Mouse (Mus musculus): Measurements from ENCODE around the gene Zbtb1. TPM values are rescaled to one million over a fixed set of nuclear protein-coding genes. Genes with fewer than 3 reads are reported as not detected.
A peak's percentile ranks its signal among the peaks of the same experiment; 100 is the strongest.
"Not testable (repeated sequence)": the region's sequence is repeated elsewhere in the genome, so short reads cannot be mapped to it uniquely, and the experiment has no call there.

The Zbtb1 gene
- polyA plus RNA-seq, 1 experiment from 2014 or later: 3.1 TPM

GRCm38 (mm10) chr12:76434111-76434510 is 64.0 kb downstream of the Zbtb1 start:
- Histone ChIP-seq H3K27me3 (ENCODE audit: control insufficient read depth, insufficient read depth, low read depth, low read length) (peaks cover 8% of the 10 kb centered on the region; the same call in 1 of the 2 replicates), H3K9me3 (replicated peaks; ENCODE audit: control insufficient read depth, low read length, poor library complexity, severe bottlenecking) (no peaks in the 10 kb centered on the region), H3K27ac (ENCODE audit: low read length) (no peak overlapping the region), H3K4me1 (ENCODE audit: control insufficient read depth, insufficient read depth, low read length) (peaks cover 4% of the 10 kb centered on the region; the same call in 1 of the 2 replicates), H3K9ac (ENCODE audit: low read depth, low read length) (no peak overlapping the region), H3K4me3 (ENCODE audit: low read depth, low read length) (no peak overlapping the region), H3K4me2 (ENCODE audit: low read length) (no peak overlapping the region), H3K36me3 (ENCODE audit: control insufficient read depth, insufficient read depth, low read length) (no peaks in the 10 kb centered on the region)
- no peak for ATAC-seq
- WGBS: 37% methylated on average over 7 of the region's 7 CpGs

GRCm38 (mm10) chr12:76435084-76435483 is 65.0 kb downstream of the Zbtb1 start:
- no peaks in the 10 kb centered on the region for H3K36me3 ChIP-seq (ENCODE audit: control insufficient read depth, insufficient read depth, low read length)
- peak overlapping the region; percentile 4; the same call in 1 of the 2 replicates for H3K4me3 ChIP-seq (ENCODE audit: low read depth, low read length)
- H3K27ac ChIP-seq (ENCODE audit: low read length): no peak overlapping the region
- H3K9ac ChIP-seq (ENCODE audit: low read depth, low read length): no peak overlapping the region
- H3K27me3 ChIP-seq (ENCODE audit: control insufficient read depth, insufficient read depth, low read depth, low read length): peaks cover 8% of the 10 kb centered on the region; the same call in 1 of the 2 replicates
- peaks cover 4% of the 10 kb centered on the region; the same call in 1 of the 2 replicates for H3K4me1 ChIP-seq (ENCODE audit: control insufficient read depth, insufficient read depth, low read length)
- H3K4me2 ChIP-seq (ENCODE audit: low read length): peak overlapping the region; percentile 39
- no peaks in the 10 kb centered on the region for H3K9me3 ChIP-seq (replicated peaks; ENCODE audit: control insufficient read depth, low read length, poor library complexity, severe bottlenecking)
- 5% methylated on average over 17 of the region's 17 CpGs for WGBS
- no peak for ATAC-seq

- H3K9ac ChIP-seq (ENCODE audit: low read depth, low read length): no peak overlapping the region
- H3K9me3 ChIP-seq (replicated peaks; ENCODE audit: control insufficient read depth, low read length, poor library complexity, severe bottlenecking): no peaks in the 10 kb centered on the region
- H3K27ac ChIP-seq (ENCODE audit: low read length): no peak overlapping the region
- peaks cover 8% of the 10 kb centered on the region; the same call in 1 of the 2 replicates for H3K27me3 ChIP-seq (ENCODE audit: control insufficient read depth, insufficient read depth, low read depth, low read length)
- H3K4me2 ChIP-seq (ENCODE audit: low read length): no peak overlapping the region
- H3K36me3 ChIP-seq (ENCODE audit: control insufficient read depth, insufficient read depth, low read length): no peaks in the 10 kb centered on the region
- no peak for ATAC-seq
- WGBS: 51% methylated on average over 8 of the region's 8 CpGs
- peaks cover 4% of the 10 kb centered on the region; the same call in 1 of the 2 replicates for H3K4me1 ChIP-seq (ENCODE audit: control insufficient read depth, insufficient read depth, low read length)
- H3K4me3 ChIP-seq (ENCODE audit: low read depth, low read length): no peak overlapping the region
Observed at GRCm38 (mm10) chr12:76435549-76435948, 65.5 kb downstream of the Zbtb1 start.

DNA sequence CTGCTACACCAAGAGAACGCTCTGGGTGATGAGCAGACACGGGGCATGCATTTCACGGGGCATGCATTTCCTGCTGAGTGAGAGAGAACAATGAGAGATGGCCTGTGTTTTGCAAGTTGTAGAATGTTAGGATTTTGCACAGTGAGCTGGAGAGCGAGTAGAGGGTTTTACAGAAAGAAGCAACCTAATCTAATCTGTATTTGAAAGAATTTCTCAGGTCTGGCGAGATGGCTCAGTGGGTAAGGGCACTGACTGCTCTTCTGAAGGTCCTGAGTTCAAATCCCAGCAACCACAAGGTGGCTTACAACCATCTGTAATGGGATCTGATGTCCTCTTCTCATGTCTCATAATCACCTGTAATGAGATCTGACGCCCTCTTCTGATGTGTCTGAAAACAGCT is 73.4 kb downstream of the Zbtb1 start:
- H3K27ac ChIP-seq (ENCODE audit: low read length); H3K9ac ChIP-seq (ENCODE audit: low read depth, low read length); H3K4me3 ChIP-seq (ENCODE audit: low read depth, low read length); H3K9me3 ChIP-seq (replicated peaks; ENCODE audit: control insufficient read depth, low read length, poor library complexity, severe bottlenecking); H3K36me3 ChIP-seq (ENCODE audit: control insufficient read depth, insufficient read depth, low read length); H3K27me3 ChIP-seq (ENCODE audit: control insufficient read depth, insufficient read depth, low read depth, low read length); H3K4me2 ChIP-seq (ENCODE audit: low read length); ATAC-seq; H3K4me1 ChIP-seq (ENCODE audit: control insufficient read depth, insufficient read depth, low read length): not testable (repeated sequence)
- 77% methylated on average over 6 of the region's 6 CpGs for WGBS

DNA sequence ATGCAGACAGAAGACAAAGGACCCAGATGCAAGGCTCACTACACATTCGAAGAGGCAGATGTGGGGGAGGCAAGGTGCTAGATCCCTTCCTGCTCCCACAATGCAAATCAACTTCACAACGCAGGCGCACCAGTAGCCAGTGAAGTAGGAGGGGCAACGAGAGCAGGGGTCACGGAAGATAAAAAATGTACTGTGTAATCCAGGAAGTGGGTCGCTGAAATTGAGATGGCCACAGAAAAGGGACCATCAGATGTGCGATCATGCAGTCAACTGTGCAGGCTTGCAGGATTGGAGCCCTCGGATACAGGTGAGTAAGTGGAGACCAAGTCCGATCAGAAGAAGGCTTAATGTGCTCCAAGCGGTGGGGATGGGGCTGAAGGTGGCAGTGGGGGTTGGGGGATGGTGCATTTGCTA is 74.3 kb downstream of the Zbtb1 start:
- Histone ChIP-seq H3K4me3 (ENCODE audit: low read depth, low read length) (no peak overlapping the region), H3K27ac (ENCODE audit: low read length) (no peak overlapping the region), H3K4me2 (ENCODE audit: low read length) (no peak overlapping the region), H3K27me3 (ENCODE audit: control insufficient read depth, insufficient read depth, low read depth, low read length) (no peaks in the 10 kb centered on the region), H3K4me1 (ENCODE audit: control insufficient read depth, insufficient read depth, low read length) (no peaks in the 10 kb centered on the region), H3K9me3 (replicated peaks; ENCODE audit: control insufficient read depth, low read length, poor library complexity, severe bottlenecking) (no peaks in the 10 kb centered on the region), H3K36me3 (ENCODE audit: control insufficient read depth, insufficient read depth, low read length) (no peaks in the 10 kb centered on the region), H3K9ac (ENCODE audit: low read depth, low read length) (no peak overlapping the region)
- ATAC-seq: no peak
- WGBS: 66% methylated on average over 10 of the region's 10 CpGs

GRCm38 (mm10) chr12:76444862-76445261 is 74.8 kb downstream of the Zbtb1 start:
- Histone ChIP-seq H3K27me3 (ENCODE audit: control insufficient read depth, insufficient read depth, low read depth, low read length) (no peaks in the 10 kb centered on the region), H3K9me3 (replicated peaks; ENCODE audit: control insufficient read depth, low read length, poor library complexity, severe bottlenecking) (no peaks in the 10 kb centered on the region), H3K27ac (ENCODE audit: low read length) (no peak overlapping the region), H3K9ac (ENCODE audit: low read depth, low read length) (no peak overlapping the region), H3K4me1 (ENCODE audit: control insufficient read depth, insufficient read depth, low read length) (no peaks in the 10 kb centered on the region), H3K36me3 (ENCODE audit: control insufficient read depth, insufficient read depth, low read length) (no peaks in the 10 kb centered on the region), H3K4me3 (ENCODE audit: low read depth, low read length) (no peak overlapping the region), H3K4me2 (ENCODE audit: low read length) (no peak overlapping the region)
- 87% methylated on average over 6 of the region's 6 CpGs for WGBS
- no peak for ATAC-seq

- WGBS: 77% methylated on average over 11 of the region's 11 CpGs
- Histone ChIP-seq H3K9me3 (replicated peaks; ENCODE audit: control insufficient read depth, low read length, poor library complexity, severe bottlenecking) (no peaks in the 10 kb centered on the region), H3K36me3 (ENCODE audit: control insufficient read depth, insufficient read depth, low read length) (no peaks in the 10 kb centered on the region), H3K27me3 (ENCODE audit: control insufficient read depth, insufficient read depth, low read depth, low read length) (no peaks in the 10 kb centered on the region), H3K4me3 (ENCODE audit: low read depth, low read length) (no peak overlapping the region), H3K4me1 (ENCODE audit: control insufficient read depth, insufficient read depth, low read length) (no peaks in the 10 kb centered on the region), H3K27ac (ENCODE audit: low read length) (no peak overlapping the region), H3K4me2 (ENCODE audit: low read length) (no peak overlapping the region), H3K9ac (ENCODE audit: low read depth, low read length) (no peak overlapping the region)
- no peak for ATAC-seq
Observed at GRCm38 (mm10) chr12:76446201-76446600, 76.1 kb downstream of the Zbtb1 start.

Other genes starting within 250 kb of the Zbtb1 start
- 0.26 and 0.44 TPM in 2 replicates for gene Esr2, start 193.0 kb upstream of the Zbtb1 start, polyA plus RNA-seq (2015; fragmentation: Nextera tagmentation; extraction: Ambion mirVana)
- gene Tex21, start 123.5 kb upstream of the Zbtb1 start, polyA plus RNA-seq (2015; fragmentation: Nextera tagmentation; extraction: Ambion mirVana): not detected in 2 replicates
- 28.2 and 35.2 TPM in 2 replicates for gene Mthfd1, start 115.0 kb upstream of the Zbtb1 start, polyA plus RNA-seq (2015; fragmentation: Nextera tagmentation; extraction: Ambion mirVana)
- 10.6 and 11.6 TPM in 2 replicates for gene Akap5, start 45.4 kb upstream of the Zbtb1 start, polyA plus RNA-seq (2015; fragmentation: Nextera tagmentation; extraction: Ambion mirVana)
- gene Zbtb25, start 664 bp upstream of the Zbtb1 start, polyA plus RNA-seq (2015; fragmentation: Nextera tagmentation; extraction: Ambion mirVana): 14.7 and 15.7 TPM in 2 replicates
- 6.2 and 7.6 TPM in 2 replicates for gene Hspa2, start 33.9 kb downstream of the Zbtb1 start, polyA plus RNA-seq (2015; fragmentation: Nextera tagmentation; extraction: Ambion mirVana)
- gene Ppp1r36, start 47.3 kb downstream of the Zbtb1 start, polyA plus RNA-seq (2015; fragmentation: Nextera tagmentation; extraction: Ambion mirVana): 1.3 and 1.9 TPM in 2 replicates
- 0.93 and 1.3 TPM in 2 replicates for gene Plekhg3, start 160.6 kb downstream of the Zbtb1 start, polyA plus RNA-seq (2015; fragmentation: Nextera tagmentation; extraction: Ambion mirVana)